Mouse (Mus musculus) right cerebral cortex, adult 2 months (tissue): ENCODE results near the gene Zfp518a.
A peak's percentile ranks its signal among the peaks of the same experiment; 100 is the strongest.

Experiments used
- DNase-seq, 2 experiments: peaks; one replicate each; pipeline ENCODE4 v3.0.0; 2021 to 2022; ENCODE audit warnings: low spot score in 2 of 2

Gene Zfp518a

DNA sequence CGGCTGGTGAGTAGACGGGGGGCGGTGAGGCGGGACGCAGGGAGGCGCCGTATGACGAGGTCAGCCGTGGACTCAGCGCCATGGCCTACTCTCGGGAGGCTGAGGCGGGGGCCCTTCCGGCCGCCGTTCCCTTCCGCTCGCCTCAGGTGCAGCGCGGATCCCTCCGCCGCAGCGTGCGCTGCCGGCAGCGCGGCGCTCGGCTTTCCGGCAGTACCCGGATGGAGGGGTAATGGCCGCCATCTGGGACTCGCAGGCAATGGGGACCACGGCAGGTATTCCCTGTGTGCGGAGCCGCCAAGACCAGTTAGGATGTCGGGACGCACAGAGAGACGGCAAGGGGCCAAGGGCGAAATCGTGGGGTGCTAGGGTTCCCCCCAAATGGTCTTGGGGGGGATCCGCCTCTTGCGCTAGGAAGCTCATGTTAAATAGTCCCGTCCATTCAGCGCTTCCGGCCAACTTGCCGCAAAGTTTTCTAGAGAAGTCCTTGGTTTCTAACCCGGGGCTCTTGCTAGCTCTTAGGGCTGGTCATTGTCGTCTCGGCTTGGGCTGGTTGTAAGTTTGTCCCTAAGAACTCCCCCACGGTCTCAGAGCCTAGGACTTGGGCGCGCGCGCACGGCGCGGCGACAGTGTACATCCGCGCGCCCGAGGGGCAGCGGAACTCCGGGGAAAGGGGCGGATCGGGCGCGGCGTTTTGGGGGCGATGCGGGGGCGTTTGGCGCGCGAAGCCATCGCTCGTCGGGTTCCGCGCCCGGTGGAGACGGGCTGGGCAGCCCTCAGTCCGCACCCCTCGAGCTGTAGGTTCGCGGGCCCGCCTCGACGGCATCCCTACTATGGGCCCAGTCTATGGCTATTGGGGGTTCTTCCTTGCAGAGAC lies at the start of gene Zfp518a:
Zfp518a (plus strand) TSS at position 187 of the 874 bp plus-strand sequence.
- peak; percentile 80 to 87 for DNase-seq

DNA sequence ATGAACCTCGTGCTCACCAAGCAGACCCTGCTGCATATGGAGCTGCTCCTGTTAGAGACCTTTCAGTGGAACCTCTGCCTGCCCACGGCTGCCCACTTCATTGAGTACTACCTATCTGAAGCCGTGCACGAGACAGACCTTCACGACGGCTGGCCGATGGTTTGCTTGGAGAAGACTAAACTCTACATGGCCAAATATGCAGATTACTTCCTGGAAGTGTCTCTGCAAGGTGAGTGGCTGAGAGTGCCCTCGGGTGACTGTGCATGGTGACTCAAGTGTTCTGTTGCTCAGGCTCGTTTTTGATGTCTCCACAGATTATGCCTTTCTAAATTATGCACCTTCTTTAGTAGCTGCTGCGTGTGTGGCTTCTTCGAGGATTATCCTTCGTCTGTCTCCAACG lies 49.8 kb upstream of the Zfp518a start:
- DNase-seq, result no peak

DNA sequence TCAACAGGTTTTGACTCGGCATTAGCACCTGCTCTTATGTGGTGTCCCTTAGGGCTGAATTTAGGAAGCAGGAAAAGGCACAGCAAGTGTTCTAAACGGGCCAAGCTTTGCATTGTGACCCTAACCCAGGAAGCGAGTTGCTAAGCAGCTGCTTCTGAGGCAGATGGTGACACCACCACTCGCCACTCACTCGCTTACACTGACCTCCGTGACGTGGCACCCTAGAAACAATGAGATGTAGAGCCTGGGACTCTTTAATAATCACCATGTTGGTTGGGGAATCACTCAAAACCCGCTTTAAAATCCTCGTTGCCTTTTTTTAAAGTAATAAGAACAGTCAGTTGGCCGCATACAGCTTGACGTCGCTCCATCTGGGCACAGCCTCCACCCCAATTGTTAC lies 45.1 kb upstream of the Zfp518a start:
- no peak for DNase-seq

DNA sequence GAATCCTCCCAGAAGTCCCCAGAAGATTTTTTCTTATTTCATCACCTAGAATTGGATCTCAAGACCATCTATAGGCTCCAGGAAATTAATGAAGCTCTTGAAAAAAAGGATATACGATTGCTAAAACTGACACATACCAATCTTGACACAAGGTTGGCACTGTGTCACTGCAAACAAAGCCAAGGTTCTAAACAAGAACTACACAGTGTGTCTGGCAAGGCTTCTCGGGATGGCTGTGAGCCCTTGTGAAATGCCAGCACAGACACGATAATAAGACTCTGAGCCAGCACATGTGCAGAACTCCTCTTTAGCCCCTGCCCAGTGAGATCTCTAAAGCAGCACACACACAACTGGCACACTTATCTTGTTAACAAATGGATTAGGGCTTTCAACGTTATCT lies 35.0 kb upstream of the Zfp518a start:
- DNase-seq, result no peak

DNA sequence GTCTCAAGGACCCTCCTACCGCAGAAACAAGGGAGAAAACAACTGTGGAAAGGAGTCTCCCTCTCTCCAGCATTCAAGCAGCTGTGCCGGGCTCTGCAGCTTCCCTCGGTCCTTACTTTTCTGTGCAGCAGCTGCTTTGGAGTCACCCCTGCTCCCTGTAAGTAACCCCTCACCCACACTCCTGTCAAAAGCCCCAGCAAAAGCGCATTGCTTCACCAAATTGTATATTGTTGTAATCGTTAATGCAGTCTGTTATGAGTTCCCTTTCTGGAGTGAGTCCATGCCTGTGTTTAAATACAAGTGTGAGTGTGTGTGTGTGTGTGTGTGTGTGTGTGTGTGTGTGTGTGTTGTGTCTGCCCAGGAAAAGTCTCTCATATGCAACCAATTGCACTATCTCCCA lies 26.2 kb upstream of the Zfp518a start:
- no peak for DNase-seq

DNA sequence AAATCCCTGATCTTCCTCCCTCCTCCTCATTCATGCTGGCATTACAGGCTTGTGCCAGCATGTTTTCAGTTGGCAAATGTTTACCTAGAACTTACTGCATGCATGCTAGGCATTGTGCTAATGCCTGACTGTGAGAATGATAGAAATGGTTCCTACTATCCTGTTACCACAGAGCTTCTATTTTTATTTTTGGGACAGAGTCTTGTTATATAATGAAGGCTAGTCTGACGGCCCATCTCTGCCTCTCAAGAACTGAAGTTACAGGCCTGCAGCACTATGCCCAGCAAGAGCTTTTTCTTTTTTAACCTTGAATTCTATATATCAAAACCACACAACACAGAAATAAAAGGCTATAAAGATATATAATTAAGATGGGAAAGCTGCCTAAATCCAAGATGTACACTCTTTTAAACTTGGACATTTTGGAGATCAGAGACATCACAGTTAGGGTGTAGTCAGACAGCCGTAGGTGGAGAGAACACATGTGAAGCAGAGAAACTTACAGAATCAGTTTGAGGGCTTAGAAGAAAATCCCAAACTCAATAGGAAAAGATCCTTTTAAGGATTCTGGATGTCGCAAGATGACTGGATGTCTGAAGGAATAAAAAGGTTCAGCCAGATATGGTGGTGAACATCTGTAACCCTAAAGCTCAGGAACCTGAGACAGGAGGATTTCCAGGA lies 24.9 kb upstream of the Zfp518a start:
- DNase-seq, result no peak

DNA sequence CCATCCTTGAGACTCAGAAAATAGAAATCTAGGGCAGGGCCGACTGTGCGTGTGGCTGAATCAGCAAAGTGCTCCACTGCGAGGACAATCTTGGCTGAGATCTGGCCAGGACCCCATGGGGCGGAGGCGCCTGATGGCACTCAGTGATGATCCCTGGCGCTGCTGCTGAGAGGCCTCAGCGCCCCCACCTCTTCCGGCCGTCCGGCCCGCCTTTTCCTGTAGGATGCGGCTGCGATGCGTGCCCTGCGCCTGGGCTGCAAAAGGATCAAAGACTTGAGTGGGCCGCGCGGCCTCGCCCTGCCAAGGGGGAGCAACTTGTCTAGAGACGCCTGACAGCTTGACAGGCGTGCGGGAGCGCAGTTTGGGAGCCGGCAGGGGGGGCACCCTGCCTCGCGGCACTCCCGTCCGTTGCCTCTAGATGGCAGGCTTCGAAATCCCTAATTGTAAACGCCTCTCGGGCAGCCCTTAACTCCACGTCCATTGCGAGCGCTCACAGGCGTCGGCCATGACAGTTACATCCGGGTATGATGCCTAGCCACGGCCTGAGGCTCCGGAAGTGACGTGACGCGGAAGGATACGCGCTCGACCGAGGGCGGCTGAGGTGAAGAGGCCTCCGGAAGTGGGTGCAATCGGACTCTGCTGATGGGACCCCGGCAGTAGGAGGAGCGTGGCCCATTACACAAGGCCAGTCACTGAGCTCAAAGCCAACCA lies 21.4 kb upstream of the Zfp518a start:
- DNase-seq, result peak; percentile 82 to 86

DNA sequence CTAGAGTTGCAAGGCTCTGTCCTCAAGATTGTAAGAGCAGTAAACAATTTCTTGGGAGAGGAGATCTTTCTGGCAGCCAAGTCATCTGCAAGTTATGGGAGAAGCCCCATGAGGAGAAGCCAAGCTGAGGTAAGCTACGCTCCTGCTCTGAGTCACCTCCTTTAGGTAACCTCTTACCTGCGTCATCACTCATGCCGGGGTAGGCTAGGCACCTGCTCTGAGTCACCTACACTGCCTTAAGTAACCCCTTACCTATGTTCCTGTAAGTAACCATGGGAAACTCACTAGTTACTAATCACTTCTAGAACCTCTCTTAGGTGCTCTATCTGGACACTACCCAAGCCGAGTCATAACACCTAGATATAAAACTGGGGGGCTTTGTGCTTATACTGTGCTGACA lies 12.8 kb upstream of the Zfp518a start:
- no peak for DNase-seq

DNA sequence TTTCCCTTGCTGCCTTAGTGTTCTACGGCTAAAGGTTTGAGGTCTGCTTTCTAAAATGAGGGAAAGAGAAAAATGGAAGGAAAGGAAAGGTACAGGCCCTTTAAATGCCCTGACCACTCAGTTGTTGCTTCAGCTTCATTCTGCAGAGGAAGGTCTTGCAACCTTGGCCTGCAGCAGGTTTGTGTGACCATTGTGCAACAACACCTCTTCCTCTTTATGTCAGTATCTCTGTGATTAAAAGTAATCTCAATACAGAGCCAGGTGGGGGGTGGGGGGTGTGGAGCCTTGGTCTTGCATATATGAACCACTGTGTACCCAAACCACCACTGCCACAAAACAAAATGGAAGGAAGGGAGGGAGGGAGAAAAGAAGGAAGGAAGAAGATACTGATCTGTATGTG lies 5.6 kb upstream of the Zfp518a start:
- no peak for DNase-seq

DNA sequence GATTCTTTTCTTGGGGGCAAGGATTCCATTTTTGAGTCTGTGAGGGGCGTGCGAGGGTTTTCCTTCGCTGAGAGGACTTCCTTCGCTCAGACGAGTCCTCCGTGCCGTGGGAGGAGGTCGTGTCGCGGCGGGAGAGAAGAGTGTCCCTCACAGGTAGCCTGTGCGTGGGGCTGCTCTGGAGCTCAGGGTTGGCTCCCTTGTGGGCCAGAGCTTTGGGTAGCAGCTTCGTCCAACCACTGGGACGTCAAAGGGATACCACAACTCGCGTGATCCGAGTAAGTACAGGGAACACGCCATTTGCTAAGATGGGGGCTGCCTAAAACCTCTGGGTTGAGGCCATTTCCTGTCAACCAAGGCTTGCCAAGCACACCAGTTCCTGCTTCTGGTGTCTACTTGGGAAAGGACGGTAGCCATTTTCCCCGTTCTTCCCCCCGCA lies 416 bp upstream of the Zfp518a start:
- no peak for DNase-seq

DNA sequence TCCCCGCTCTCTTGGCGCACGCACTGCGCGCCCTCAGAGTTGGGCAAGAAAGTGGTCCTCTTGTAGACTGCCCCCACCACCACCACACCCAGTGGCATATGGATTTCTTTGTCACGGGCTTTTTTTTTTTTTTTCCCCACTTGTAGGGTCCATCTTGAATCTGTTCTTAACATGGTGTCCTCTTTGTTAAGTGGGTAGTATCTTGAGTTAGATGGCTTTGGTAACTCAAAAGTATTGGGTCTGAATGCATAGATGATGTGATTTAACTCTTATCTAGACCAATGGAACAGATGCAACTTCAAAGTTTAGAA lies 843 bp downstream of the Zfp518a start:
- DNase-seq, result no peak

DNA sequence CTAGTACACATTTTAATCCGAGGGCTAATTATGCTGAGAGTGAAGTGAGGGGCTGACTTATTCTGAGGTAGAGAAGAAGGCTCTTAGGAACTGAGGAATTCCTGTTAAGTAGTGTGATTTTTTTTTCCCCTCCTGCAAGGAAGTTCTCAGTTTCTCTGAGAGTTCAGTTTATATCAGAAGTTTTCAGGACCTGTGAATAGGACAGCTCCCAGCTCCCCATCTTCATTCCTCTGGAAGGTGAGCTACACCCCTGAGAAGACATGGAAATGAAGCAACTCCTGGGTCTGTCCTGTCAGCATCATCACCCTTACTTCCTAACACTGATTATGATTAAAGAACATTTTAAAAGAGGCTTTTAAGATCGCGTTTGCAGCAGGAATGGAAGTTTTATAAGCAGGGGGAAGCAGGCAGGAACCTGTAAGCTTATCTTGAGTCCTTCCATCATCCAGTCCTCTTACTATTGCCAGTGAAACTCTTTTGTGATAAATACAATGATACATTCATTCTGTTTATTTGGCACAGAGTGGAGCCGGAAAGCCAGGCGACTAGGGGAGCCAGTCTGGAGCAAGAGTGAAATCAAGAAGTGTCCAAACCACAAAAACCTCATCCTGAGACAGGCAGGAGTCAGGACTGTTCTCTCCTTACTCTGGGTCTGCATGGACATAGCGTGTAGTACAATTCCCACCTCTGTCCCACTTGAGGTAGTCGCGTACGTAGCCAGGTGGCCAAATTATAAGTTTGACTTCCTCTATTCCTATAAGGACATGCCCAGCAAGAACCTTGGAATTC lies 37.3 kb downstream of the Zfp518a start:
- DNase-seq, result no peak

DNA sequence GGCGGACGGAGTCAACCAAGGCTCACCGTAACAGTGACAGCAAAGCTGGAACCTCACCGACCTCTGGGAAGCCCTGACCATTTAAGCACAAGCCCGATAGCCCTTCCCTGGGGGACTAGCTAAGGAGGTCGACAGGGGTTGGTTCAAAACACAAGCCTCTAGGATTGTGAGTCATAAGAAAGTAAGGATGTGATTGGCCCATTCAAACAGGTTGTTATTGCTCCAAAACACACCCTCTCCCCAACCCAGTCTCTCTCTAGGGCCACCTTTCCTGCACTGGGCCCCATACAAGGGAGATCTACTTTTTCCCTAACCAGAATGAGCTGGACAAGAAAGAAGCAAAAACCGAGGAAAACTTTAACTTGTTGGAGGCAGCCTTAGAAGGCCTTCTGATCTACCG lies 40.9 kb downstream of the Zfp518a start:
- DNase-seq, result no peak

DNA sequence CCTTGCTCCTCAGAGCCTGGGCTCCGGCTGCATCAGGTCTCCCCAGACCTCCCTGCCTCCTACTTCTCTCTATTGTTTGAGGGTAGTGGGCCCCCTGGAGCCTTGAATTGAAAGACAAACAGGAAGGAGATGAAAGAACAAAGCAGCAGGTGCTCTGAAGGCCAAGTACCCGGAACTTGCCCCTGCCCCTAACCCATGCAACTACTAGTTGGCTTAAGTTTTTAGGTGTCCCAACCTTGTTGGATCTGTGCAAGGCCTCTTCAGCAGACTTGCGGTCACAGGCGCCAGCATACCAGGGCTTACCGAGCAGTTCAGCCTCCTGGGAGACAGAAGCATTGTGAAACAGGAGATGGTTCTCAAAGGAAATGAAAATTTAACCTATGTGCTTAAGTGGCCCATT lies 41.5 kb downstream of the Zfp518a start:
- DNase-seq, result no peak

DNA sequence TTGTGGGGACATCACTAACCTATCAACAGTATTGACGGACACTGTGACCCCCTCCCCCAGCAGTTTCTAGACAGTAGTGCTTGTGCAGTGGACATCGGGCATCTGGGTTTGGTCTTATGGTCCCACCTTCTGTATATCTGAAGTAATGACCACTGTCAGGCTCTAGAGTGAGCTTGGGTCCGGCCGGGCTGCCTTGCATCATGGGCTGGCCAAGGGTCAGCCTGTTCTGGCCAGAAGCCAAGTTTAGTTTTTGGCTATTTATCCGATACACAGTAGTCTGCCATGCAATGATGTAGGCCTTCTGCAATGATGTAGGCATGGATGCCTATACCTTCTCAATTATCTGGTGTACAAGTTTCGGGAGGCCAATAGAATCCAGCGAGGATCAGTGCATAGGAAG lies 49.0 kb downstream of the Zfp518a start:
- DNase-seq, result no peak

DNA sequence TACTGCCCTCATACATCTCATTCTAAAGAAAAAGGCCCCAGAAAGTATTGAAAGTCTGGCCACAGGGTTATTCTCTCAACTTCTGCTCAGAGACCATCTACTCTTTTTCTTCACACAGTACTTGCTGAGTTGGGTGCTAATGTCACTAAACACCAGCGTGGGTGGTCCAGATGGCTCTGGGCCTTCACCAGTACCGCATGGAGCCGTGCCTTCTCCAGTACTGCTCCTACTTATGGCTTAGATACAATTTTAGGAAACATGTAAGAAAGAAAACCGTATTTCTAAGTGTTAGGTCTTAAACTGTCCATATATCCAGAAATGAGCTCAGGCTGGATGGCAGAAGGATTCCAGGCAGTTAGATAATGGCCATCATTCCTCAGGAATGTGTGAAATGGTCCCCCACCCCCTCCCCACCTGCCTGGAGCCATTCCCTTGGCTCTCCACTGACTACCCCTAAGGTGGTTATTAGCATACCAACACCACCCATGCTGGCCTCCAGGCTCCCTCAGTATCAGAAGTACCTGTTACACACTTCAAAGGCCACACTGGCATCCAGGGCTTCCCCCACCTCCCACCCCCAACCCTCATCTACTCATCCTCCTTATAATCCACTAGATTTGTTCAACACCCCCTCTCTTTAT lies 52.6 kb downstream of the Zfp518a start:
- no peak for DNase-seq

DNA sequence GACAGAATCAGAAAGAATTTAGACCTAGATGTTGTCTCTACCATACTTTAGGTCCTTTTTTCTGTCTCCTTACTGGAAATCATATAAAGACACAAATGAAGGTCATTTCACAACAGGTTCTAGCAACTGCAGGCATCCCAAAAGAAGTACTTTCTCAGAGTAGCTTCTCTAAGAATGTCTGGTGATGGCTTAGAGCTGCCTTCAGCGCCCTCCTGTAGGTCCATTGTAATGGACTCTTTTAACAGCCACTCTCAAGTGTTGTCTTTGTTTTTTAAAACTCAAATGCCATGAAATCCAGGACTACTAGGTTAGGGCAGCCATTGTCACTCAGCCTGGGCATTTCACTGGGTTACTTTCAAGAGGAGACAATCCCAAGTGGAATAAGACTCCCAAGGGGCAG lies 64.5 kb downstream of the Zfp518a start:
- DNase-seq, result no peak

DNA sequence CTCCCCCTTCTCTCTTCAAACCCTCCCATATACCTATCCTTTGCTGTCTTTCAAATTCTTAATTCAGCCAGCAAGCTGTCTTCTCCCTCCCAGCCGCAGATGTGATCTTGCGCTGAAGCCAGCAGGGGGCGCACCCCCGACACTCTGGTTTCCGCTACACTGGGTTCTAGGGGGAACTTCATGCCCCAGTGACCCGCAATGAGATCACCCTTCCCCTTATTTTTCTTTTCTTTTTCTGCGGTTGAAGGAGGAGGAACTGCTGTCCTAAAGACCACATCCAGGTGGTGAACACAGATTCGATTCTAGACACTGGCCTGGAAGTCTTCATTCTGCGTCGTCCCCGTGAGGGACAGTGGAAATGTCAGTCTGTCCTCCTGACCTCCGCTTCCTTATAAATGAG lies 68.5 kb downstream of the Zfp518a start:
- peak in 1 of 2 experiments; percentile 51 for DNase-seq

DNA sequence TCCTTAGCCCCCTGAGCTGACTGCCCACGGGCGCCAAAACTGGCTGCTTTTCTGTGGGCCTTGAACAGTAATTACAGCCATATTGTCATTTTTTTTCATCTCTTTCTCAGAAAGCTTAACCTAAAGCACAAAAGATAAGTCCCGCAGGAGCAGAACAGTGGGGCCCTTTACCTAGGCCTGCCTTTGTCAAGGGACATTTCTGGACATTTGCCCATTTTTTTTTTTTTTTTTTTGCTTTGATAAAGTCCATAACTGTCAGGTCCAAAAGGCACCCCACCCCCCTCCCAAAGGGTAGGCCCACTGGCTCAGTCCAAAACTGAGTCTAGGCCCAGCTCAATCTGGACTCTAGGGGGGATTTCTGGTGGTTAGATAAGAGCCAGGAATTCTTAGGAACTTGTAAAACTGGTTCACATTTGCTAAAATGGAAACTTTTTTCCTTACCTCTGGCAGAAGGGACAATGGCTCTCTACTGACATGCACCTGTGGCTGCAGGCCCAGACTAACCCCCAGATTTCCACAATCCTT lies 69.9 kb downstream of the Zfp518a start:
- DNase-seq, result no peak

DNA sequence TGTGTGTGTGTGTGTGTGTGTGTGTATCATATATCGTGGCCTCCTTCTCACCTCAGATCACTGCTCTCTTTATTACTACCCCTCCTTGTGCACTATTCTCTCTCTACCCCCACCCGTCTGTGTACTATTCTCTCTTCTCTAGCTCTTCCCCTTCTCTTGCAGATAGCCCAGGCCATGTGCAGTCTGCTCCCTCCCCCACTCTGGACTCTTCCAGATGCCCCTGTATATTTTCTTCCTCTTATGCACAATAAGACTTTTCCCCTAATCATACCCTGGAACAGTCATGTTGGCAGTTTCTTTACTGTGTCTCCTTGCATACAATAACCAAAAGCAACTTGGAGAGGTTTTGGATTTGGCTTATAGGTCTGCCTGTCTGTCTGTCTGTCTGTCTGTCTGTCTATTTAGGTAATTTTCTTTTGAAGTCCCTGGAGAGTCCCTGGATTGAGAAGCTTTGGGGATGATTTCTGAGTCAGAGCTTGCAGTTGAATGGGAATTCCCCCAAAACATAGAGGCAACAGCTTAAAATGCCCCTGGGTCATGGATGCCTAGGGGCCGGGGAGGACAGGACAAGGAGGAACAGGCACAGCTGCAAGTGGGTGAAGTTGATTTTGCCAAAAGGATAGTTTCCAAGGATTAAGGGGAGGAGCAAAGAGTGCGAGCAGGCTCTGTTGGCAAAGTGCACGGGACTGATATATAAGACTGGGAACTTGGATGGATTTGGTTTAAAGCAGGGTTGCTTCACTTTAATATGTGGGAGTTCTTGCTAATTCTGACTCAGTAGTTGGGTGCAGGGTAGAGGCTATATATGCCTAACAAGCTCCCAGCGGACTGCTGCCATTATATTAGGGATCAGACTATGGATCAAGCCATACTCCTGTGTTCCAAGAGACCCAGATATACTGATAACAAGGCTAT lies 70.7 kb downstream of the Zfp518a start:
- DNase-seq, result no peak
